ENCODE assay signal across 8 mouse cellular contexts in genomic region chr5:34660591-34661130, GRCm38 (mm10). TPM values are rescaled to one million over a fixed set of nuclear protein-coding genes. Genes with fewer than 3 reads are reported as not detected.
DNase-seq lines count a peak whose midpoint lies in the region; ATAC-seq and TF ChIP-seq lines count a peak whose summit lies in the region.

No protein-coding gene starts in this region.

- ATAC-seq in liver, embryonic 11.5 days (replicated peaks; ENCODE audit: low FRiP score) = no peak

- H3K9me3 ChIP-seq in liver, embryonic 11.5 days (ENCODE audit: control insufficient read depth, low read length) = no peaks in the 10 kb centered on the region

- no peak for TF ChIP-seq POLR2A in cerebellum, adult 2 months (IDR thresholded peaks at IDR 0.05; ENCODE audit: borderline replicate concordance, insufficient read depth, low read length)
- no peak for TF ChIP-seq POLR2A in thymus, adult 2 months (IDR thresholded peaks at IDR 0.05; ENCODE audit: control insufficient read depth, extremely low read depth, insufficient read depth, low read length, poor library complexity)

- peaks cover 5% of the 10 kb centered on the region for H3K36me3 ChIP-seq in thymus, adult 2 months (ENCODE audit: control insufficient read depth, insufficient read depth, low read length)
- peaks cover 12% of the 10 kb centered on the region for H3K36me3 ChIP-seq in liver, embryonic 11.5 days (ENCODE audit: control insufficient read depth, insufficient read depth, low read length)

- H3K9ac ChIP-seq in liver, embryonic 11.5 days (ENCODE audit: low read depth, low read length) = peak overlapping the region; percentile 71

- no peaks in the 10 kb centered on the region for H3K4me1 ChIP-seq in cerebellum, adult 2 months (ENCODE audit: control insufficient read depth, insufficient read depth, low read length)
- H3K4me1 ChIP-seq in thymus, adult 2 months (replicated peaks; ENCODE audit: control insufficient read depth, insufficient read depth, low read length) = peaks cover 5% of the 10 kb centered on the region
- H3K4me1 ChIP-seq in liver, embryonic 11.5 days (replicated peaks; ENCODE audit: control insufficient read depth, insufficient read depth, low read length) = 0 out of 2 replicates have a peak, but pooled peaks cover 3% of the 10 kb centered on the region

- H3K4me2 ChIP-seq in liver, embryonic 11.5 days = peak overlapping the region; percentile 83

- TF ChIP-seq CTCF in cerebellum, adult 2 months (IDR thresholded peaks at IDR 0.05; ENCODE audit: borderline replicate concordance, insufficient read depth, low read depth, low read length) = no peak
- no peak for TF ChIP-seq CTCF in thymus, adult 2 months (IDR thresholded peaks at IDR 0.05; ENCODE audit: borderline replicate concordance, control insufficient read depth, extremely low read depth, insufficient read depth, low read length, poor library complexity)

- under 1% methylated on average over 57 of the region's 57 CpGs for WGBS in cerebellum, adult 2 months
- WGBS in thymus, adult 2 months = under 1% methylated on average over 57 of the region's 57 CpGs
- WGBS in liver, embryonic 11.5 days = under 1% methylated on average over 57 of the region's 57 CpGs

- DNase-seq in cerebellum, adult 2 months = no peak
- DNase-seq in cerebellum, adult 9-10 months = no peak
- no peak for DNase-seq in thymus, adult 2 months
- DNase-seq in thymus, postnatal 10 days (ENCODE audit: low spot score in 2 of 2) = no peak
- DNase-seq in liver, embryonic 11.5 days (ENCODE audit: low spot score) = no peak
- no peak for DNase-seq in embryo, embryonic 9.5 days (ENCODE audit: extremely low spot score)
- no peak for DNase-seq in adrenal gland, adult (ENCODE audit: inconsistent age in 2 of 2, low spot score in 1 of 2)
- no peak for DNase-seq in urinary bladder, postnatal 4 days (ENCODE audit: low spot score in 2 of 2)

- peak overlapping the region; percentile 68 for H3K4me3 ChIP-seq in cerebellum, adult 2 months (replicated peaks; ENCODE audit: insufficient read depth, low read depth, low read length)
- H3K4me3 ChIP-seq in thymus, adult 2 months (ENCODE audit: control insufficient read depth, insufficient read depth, low read length) = peak overlapping the region; percentile 69
- peak overlapping the region; percentile 74 for H3K4me3 ChIP-seq in liver, embryonic 11.5 days (ENCODE audit: low read depth, low read length)

- peak overlapping the region; percentile 15; the same call in 1 of the 2 replicates for H3K27ac ChIP-seq in cerebellum, adult 2 months (ENCODE audit: insufficient read depth, low read length)
- H3K27ac ChIP-seq in thymus, adult 2 months (ENCODE audit: control insufficient read depth, insufficient read depth, low read length) = peak overlapping the region; percentile 38
- peak overlapping the region; percentile 78 for H3K27ac ChIP-seq in liver, embryonic 11.5 days (ENCODE audit: low read depth, low read length)

- H3K27me3 ChIP-seq in cerebellum, adult 2 months (ENCODE audit: control insufficient read depth, insufficient read depth, low read length) = no peaks in the 10 kb centered on the region
- no peaks in the 10 kb centered on the region; the same call in 1 of the 2 replicates for H3K27me3 ChIP-seq in thymus, adult 2 months (ENCODE audit: control insufficient read depth, insufficient read depth, low read length)
- H3K27me3 ChIP-seq in liver, embryonic 11.5 days (replicated peaks; ENCODE audit: control insufficient read depth, insufficient read depth, low read length) = no peaks in the 10 kb centered on the region

RNA-seq across cellular contexts. Expression of gene Grk4, which starts 0.5 kb away (rescaled TPM):
- 4.6 TPM in 2 replicates for polyA plus RNA-seq in cerebellum, adult 2 months (2012; rRNA removed)
- 3.6 and 4.2 TPM in 2 replicates for polyA plus RNA-seq in thymus, adult 2 months (2012; rRNA removed)
- 1.7 and 1.9 TPM in 2 replicates for polyA plus RNA-seq in liver, embryonic 11.5 days (2014; fragmentation: Nextera tagmentation; extraction: Ambion mirVana)

RNA-seq across cellular contexts. Expression of gene Nop14, which starts 0.7 kb away (rescaled TPM):
- 19.5 and 21.0 TPM in 2 replicates for polyA plus RNA-seq in cerebellum, adult 2 months (2012; rRNA removed)
- polyA plus RNA-seq in thymus, adult 2 months (2012; rRNA removed) = 18.4 and 19.5 TPM in 2 replicates
- polyA plus RNA-seq in liver, embryonic 11.5 days (2014; fragmentation: Nextera tagmentation; extraction: Ambion mirVana) = 42.6 and 43.4 TPM in 2 replicates

RNA-seq across cellular contexts. Expression of gene Mfsd10, which starts 23.6 kb away (rescaled TPM):
- polyA plus RNA-seq in cerebellum, adult 2 months (2012; rRNA removed) = 114 and 127 TPM in 2 replicates
- polyA plus RNA-seq in thymus, adult 2 months (2012; rRNA removed) = 217 TPM in 2 replicates
- polyA plus RNA-seq in liver, embryonic 11.5 days (2014; fragmentation: Nextera tagmentation; extraction: Ambion mirVana) = 103 and 127 TPM in 2 replicates

Comparison
In these comparisons a context has a peak if more than half of its experiments do, and no peak if none do; other contexts are left out.
1. H3K27ac ChIP-seq: peak in every context shown above with its lines; median percentile 78 in liver, embryonic 11.5 days; 38 in thymus, adult 2 months; 15 in cerebellum, adult 2 months.